Mouse (Mus musculus) hematopoietic stem cell, adult 5-6 weeks (primary cell): ENCODE data around the gene Timm50. TPM values are rescaled to one million over a fixed set of nuclear protein-coding genes. Genes with fewer than 3 reads are reported as not detected.

ENCODE experiments used
- ATAC-seq, 2 experiments: fragments of 125-278 bp in 1 of 2; replicated peaks in 1 of 2; 2 replicates each; pipeline ENCODE4 v1.8.0; 2016 to 2017; ENCODE audit warnings: inconsistent platforms in 2 of 2, mild to moderate bottlenecking in 2 of 2, moderate number of reproducible peaks in 2 of 2, low read depth in 1 of 2, moderate TSS enrichment in 1 of 2; ENCODE audit not compliant: low FRiP score in 2 of 2, poor library complexity in 2 of 2, severe bottlenecking in 2 of 2, insufficient read depth in 1 of 2, low TSS enrichment in 1 of 2
- total RNA-seq: library from RNA; stranded (forward); fragments of 172-1452, 232-1000 nt; gene quantifications from 2 replicates; pipeline ENCODE4 v1.2.3, GENCODE M21; 2017

Gene Timm50
- total RNA-seq, 1 experiment from 2014 or later: 27.8 TPM

DNA sequence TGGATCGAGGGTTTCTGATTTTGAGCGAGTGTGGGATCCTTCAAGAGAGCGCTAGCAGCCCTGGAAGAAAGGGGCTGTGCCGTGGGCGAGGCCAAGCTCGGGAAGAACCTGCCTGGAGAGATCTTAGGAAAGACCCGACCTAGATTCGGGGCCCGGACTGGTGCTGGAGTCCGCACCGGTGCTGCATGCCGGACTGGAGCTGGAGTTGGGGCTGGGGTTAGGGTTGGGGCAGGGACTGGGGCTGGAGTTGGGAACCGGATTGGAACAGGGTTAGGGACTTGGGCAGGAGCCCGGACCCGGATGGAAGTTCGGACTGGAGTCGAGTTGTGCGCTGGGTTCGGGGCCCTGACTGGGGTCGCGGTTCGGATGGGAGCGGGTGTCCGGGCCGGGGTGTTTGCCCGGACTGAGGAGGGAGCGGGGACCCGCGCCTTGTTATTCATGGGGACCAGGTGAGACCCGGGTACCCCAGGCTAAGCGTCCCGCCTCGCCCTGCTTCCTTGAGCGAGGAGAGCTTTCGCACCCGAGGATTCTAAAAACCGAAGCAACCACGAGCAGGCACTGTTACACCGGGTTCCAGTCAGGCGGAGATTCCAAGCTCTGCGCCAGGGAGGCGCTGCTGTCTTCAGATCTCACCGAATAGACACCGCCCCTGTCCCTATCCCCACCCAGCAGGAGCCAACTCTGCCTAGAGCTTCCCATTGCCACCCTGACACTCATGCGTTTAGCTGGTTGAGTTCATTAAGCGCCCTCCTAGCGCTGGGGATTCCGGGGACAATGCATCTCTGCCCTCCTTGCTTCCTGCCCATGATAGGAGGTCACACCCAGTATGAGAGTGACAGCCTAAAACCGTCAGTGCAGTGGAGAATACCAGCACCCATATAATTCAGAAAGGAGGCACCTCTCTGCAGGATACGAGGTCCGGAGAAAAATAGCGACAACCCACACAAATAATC lies 21.0 kb downstream of the Timm50 start, which contains the start of gene Selenov:
Gene Selenov (minus strand): TSS at position 549 of the 953 bp plus-strand sequence.
- ATAC-seq: no peak

DNA sequence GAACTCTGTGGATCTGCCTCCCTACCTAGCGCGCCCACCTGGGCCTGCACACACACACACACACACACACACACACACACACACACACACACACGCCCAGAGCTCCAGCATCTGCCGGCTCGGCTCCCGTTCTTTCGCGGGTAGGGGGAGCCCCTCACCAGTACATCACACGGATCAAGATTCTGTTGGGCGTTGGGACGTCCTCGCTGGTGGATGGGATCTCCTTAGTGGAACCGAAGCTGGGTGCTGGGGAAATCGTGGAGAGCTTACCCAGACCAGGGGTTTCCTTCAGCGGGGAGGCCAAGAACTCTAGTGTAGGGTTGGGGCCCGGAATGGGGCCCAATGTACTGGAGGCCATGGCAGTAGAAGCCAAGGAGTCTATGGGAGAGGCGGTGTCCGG lies 21.7 kb downstream of the Timm50 start:
- no peak for ATAC-seq

DNA sequence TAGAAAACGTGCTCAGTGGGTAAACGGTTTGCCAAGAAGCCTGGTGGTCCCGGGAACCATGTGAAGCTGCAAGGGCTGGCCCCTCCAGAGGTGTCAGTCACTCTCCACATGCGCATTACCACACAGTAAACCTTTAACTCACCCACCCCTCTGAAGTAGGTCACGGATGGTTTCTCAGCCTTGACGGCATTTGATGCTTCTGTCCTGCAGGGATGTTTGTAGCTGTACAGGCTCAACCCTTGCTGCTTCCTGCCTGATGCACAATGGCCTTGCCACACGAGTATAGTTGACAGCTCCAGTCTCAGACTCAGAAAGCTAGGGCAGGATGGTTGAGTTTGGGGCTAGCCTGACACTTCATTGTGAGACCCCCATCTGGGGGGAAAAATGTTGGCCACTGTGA lies 31.2 kb downstream of the Timm50 start:
- ATAC-seq: no peak

DNA sequence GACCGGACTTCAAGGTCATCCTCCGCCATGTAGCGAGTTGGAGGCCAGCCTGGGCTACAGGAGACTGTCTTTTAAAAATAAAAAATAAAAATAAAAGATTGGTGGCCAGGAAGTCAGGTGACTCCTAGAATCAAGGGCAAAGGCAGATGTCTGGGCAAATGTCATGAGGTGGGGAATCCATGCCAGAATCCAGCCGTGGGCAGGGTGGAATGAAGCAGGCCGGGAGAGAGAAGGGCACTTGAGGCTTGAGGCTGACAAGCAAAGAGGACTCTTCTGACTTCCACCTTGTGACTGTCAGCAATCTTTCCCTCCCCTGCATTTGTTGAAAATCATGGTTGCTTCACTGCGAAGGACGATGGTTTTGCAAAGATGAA lies 33.6 kb downstream of the Timm50 start:
- ATAC-seq: no peak

DNA sequence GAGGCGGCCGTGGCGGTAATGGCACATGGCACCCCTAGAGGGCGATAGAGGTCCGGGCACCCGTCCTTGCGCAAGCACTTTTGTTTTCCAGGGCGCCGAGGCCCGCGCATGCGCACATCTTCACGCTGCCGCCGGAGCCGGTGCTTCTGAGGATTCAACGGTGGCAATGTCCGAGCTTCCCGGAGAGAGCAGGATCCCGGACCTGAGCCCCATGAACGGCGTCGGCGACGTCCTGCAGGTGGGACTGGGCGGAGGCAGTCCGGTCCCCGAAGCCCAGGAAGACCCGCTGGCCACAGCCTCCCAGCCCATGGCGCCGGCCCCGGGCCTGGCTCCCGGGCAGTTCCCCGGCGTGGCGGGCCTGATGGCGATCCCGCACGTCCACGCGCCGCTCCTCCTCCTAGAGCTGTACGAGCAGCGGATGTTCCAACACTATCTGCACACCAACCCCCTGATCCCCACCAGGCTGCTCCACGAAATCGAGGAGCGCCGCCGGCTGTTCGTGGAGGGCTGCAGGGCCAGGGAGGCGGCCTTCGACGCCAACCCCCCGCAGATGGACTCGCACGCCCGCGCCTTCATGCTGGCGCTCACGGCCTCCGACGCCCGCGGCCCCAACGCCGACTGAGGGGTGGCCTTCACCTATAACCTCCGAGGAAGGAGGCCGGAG lies 34.1 kb downstream of the Timm50 start, which contains the start of gene Eid2b:
Gene Eid2b (plus strand): TSS at position 125 of the 664 bp plus-strand sequence.
- peak; percentile 77 to 93 for ATAC-seq

DNA sequence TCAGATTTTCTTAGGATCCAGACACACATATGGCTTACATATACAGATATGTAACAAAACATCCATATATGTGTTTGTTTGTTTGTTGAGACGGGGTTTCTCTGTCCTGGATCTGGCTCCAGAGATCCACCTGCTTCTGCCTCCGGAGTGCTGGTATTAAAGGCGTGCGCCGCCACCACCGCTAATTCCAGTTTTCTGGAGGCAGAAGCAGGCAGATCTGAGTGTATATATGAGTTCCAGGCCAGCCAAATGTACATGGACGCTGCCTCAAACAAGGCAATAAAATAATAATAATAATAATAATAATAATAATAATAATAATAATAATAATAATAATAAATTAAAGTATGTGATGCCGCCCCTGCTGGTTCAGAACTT lies 34.6 kb downstream of the Timm50 start:
- ATAC-seq: no peak

DNA sequence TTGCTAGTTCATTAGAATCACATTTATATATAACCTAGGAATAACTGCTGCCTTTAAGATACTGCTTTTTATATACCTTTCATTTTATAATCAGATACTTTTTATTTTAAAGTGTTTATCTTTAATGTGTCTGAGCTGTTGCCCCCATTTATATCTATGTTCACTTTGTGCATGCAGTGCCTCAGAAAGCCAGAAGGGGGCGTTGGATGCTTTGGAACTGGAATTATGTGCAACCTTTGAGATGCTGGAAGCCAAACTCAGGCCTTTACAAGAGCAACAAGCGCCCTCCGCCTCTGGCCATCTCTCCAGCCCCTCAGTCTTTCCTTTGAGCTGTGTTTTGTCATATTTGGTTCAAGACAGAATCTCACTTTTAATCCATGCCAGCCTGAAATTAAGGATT lies 40.1 kb downstream of the Timm50 start:
- no peak for ATAC-seq

DNA sequence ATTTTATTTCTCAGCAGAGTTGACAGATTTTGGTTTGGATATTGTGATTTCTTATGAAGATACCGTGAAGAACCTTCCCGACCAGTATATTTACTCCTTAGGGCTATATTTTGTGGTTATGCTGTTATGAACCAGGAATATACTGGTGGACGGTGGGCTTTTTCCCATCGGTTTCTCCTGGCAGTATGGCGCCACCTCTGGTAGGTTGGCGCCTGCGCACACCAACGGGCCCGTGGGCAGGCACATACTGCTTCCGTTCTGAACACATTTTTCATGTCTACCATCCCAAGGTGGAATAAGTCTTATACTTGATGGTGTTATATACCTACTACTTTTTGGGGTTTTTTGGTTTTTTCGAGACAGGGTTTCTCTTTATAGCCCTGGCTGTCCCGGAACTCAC lies 42.5 kb downstream of the Timm50 start:
- no peak for ATAC-seq

DNA sequence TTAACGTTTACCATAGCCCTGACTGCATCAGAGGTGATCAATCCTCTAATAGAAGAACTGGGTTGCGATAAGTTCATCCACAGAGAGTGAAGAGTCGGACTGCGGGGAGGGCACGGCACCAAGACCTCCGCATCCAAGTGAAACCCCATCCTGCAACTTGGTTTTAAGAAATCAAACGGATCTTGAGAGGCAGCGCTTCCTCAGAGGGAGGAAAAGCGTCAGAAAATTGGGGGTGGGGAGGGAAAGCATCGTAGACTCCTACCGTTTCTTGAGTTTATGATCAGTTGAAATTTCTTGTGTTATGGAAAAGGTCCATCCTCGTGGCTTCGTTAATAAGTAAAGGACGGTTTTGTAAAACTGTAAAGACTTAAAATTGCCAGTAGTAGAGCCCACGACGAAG lies 43.3 kb downstream of the Timm50 start:
- no peak for ATAC-seq

DNA sequence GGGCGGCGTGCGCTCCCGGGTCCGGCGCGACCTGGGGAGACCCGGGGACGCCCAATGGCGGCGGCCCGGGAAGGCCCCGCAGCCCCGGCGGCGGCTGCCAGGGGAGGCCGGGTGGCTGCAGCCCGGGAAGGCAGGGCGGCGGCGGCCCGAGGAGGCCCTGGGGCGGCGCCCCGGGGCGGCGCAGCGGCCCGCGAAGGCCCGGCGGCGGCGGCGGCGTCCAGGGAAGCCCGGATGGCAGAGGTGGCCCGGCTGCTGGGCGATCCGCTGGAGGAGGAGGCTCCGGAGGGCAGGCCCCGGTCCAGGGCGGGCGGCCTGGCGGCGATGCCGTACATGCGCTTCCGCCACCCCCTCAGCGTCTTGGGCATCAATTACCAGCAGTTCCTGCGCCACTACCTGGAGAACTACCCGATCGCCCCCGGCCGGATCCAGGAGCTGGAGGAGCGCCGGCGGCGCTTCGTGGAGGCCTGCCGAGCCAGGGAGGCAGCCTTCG lies 43.8 kb downstream of the Timm50 start:
- peak in 1 of 2 experiments; percentile 21; a peak in 1 of 4 replicates for ATAC-seq

DNA sequence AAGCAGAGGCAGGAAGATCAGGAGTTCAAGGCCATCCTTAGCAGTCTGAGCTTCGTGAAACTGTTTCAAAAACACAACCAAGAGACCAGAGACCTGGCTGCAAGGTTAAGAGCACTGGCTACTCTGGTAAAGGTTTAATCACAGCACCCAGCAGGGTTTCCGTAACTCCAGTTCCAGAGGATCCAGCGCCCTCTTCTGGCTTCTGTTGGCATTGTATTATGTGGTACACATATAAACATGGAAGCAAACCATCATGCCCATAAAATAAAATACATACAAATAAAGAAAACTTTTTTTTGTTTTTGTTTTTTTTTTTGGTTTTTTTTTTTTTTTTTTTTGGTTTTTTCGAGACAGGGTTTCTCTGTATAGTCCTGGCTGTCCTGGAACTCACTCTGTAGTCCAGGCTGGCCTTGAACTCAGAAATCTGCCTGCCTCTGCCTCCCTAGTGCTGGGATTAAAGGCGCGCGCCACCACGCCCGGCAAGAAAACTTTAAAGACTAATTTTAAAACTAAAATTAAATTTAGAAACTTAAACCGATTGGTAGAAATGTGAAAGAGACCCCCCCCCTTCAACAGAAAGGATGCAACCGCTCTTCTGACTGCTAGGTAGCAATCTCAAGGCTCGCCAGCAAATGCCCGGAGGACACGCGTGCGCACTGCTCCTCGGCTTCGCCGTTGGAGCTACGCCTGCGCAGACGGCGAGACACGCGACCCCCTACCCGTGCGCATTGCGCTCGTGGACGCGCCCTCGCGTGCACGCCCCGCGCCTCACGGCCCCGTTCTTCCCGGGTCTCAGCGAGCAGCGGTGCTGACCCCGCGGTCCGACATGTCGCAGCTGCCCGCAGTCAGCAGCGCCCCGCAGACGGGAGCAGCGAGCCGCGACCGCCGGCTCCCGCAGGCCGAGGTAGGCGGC lies 44.5 kb downstream of the Timm50 start, which contains the start of gene Eid2:
Gene Eid2 (plus strand): TSS at position 753 of the 913 bp plus-strand sequence.
- ATAC-seq: peak; percentile 55 to 63; a peak in 3 of 4 replicates

DNA sequence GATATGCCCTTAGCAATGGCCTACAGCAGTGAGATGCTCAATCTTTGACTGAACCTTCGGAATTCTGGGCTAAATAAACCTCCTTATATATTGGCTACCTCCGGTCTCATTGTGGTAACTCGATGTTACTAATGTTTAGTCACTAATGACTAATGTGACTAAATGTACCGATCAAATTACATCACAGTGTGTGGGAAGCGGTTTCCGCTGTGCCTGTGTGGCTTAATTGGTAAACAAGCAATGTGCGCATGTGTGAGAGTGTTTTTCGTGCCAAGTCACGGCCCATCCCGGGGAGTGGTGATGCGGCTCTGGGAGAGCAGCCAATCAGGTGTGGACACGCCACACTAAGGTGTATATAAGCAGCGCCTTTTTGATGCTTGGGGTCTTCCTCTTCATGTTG lies 46.5 kb downstream of the Timm50 start:
- no peak for ATAC-seq

DNA sequence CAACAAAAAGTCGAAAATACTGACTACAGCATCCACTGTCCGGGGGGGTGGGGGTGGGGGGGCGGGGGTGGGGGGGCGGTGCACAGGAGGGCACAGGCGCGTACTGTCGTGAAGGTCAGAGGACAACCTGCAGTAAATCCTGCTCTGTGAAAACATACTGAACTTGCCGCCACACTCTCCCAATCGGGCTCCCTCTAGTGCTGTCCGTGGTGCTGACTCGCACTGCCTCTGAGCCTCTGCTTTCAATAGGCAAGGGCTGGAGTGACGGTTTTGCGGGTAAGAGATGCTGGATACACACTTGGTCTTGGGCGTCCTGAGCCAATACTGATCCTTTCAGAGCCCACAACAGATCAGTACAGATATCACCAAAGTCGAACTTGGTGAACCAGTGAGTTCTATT lies 48.1 kb downstream of the Timm50 start:
- peak; percentile 73 to 88 for ATAC-seq

DNA sequence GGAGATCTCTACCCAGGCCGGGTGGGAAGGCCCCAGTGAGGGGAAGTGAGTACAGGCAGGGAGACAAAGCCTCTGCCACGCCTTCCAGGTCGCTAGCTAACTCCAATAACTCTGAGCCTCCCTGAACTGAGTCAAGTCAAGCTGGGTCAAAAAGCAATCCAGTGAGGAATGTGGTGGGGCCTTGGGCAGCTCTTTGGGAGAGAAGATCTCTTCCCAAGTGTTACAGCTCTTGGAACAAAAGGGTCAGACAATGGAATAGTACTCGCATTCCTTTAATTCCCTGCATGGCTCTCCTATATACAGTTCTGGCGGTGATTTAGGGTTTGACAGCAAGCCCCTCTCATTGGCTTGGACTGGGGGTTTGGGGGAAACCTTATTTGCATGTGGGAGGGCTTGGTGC lies 49.0 kb downstream of the Timm50 start:
- ATAC-seq: no peak
